Mouse (Mus musculus): Measurements from ENCODE around the gene Trim67.

DNA sequence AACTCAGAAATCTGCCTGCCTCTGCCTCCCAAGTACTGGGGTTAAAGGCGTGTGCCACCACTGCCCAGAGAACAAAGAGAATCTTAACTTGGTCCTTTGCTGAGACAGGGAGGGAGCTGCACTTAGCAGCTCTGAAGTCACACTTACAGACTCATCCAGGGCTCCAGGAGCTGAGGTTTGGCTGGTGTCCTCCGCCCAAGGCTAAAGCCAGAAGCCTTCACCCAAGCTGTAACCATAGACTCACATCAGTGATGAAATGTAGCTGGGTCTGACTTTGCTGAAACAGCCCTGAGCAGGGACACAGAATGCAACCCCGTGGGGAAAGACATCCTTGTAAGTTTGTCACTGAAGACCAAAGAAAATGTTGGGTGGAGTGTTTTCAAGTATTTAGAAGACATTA lies 10.5 kb upstream of the Trim67 start:
- TF ChIP-seq CTCF (IDR thresholded peaks at IDR 0.05; ENCODE audit: control insufficient read depth, insufficient read depth, low read length) (no peak), POLR2A (IDR thresholded peaks at IDR 0.05; ENCODE audit: borderline replicate concordance, control insufficient read depth, low read depth, low read length) (no peak)
